Mouse (Mus musculus): Measurements from ENCODE around the gene Pstpip1.

- TF ChIP-seq POLR2A (IDR thresholded peaks at IDR 0.05; ENCODE audit: control insufficient read depth, extremely low read depth, insufficient read depth, low read length, poor library complexity), result no peak
- TF ChIP-seq CTCF (IDR thresholded peaks at IDR 0.05; ENCODE audit: borderline replicate concordance, control insufficient read depth, extremely low read depth, insufficient read depth, low read length, poor library complexity), result no peak
Measured at GRCm38 (mm10) chr9:56042181-56042621, 47.6 kb upstream of the Pstpip1 start.

Measured in thymus, adult 2 months (tissue).